30 mouse cellular contexts compared by ENCODE assay signal in genomic region chr2:160798206-160798605, GRCm38 (mm10).
DNase-seq lines count a peak whose midpoint lies in the region; ATAC-seq and TF ChIP-seq lines count a peak whose summit lies in the region.
"Had no signal": no experiment of that assay in that cellular context is flagged by ENCODE, and none has a peak within 500 bp of the region (broad histone marks: within the 10 kb centered on the region; RNA-seq: fewer than 3 reads in every experiment).

No protein-coding gene starts in this region.

- H3K36me3 ChIP-seq in heart, adult 2 months (ENCODE audit: control insufficient read depth, insufficient read depth, low read length): peaks cover 27% of the 10 kb centered on the region
- no peaks in the 10 kb centered on the region for H3K36me3 ChIP-seq in lung, postnatal 0 days (ENCODE audit: insufficient read depth, low read length)
- H3K36me3 ChIP-seq: embryonic facial prominence, embryonic 10.5 days; embryonic facial prominence, embryonic 15.5 days; forebrain, embryonic 12.5 days; heart, embryonic 13.5 days; hindbrain, embryonic 10.5 days; hindbrain, embryonic 15.5 days; liver, embryonic 15.5 days had no signal

- peak overlapping the region; percentile 80 for H3K27ac ChIP-seq in heart, adult 2 months
- H3K27ac ChIP-seq in lung, postnatal 0 days (ENCODE audit: low read length): no peak overlapping the region
- peak overlapping the region; percentile 71; the same call in 1 of the 2 replicates for H3K27ac ChIP-seq in cortical plate, adult 2 months (ENCODE audit: insufficient read depth, low read length)
- H3K27ac ChIP-seq: embryonic facial prominence, embryonic 10.5 days; embryonic facial prominence, embryonic 15.5 days; forebrain, embryonic 12.5 days; heart, embryonic 13.5 days; hindbrain, embryonic 10.5 days; hindbrain, embryonic 15.5 days; liver, embryonic 15.5 days had no signal

- H3K27me3 ChIP-seq in heart, adult 2 months (ENCODE audit: control insufficient read depth, insufficient read depth, low read length): no peaks in the 10 kb centered on the region
- H3K27me3 ChIP-seq in lung, postnatal 0 days (replicated peaks; ENCODE audit: insufficient read depth, low read length): no peaks in the 10 kb centered on the region
- H3K27me3 ChIP-seq: embryonic facial prominence, embryonic 15.5 days; forebrain, embryonic 12.5 days; heart, embryonic 13.5 days; hindbrain, embryonic 15.5 days; liver, embryonic 15.5 days had no signal

- no peaks in the 10 kb centered on the region for H3K9me3 ChIP-seq in lung, postnatal 0 days (ENCODE audit: low read length)
- H3K9me3 ChIP-seq: embryonic facial prominence, embryonic 10.5 days; embryonic facial prominence, embryonic 15.5 days; forebrain, embryonic 12.5 days; heart, embryonic 13.5 days; hindbrain, embryonic 10.5 days; hindbrain, embryonic 15.5 days; liver, embryonic 15.5 days had no signal

- WGBS in heart, adult 2 months: 97% methylated on average over 1 of the region's 1 CpGs
- WGBS in lung, postnatal 0 days: 77% methylated on average over 1 of the region's 1 CpGs
- 70% methylated on average over 1 of the region's 1 CpGs for WGBS in lung, adult 2 months

- H3K4me3 ChIP-seq in heart, adult 2 months: no peak overlapping the region
- H3K4me3 ChIP-seq in lung, postnatal 0 days (ENCODE audit: low read depth, low read length): no peak overlapping the region
- H3K4me3 ChIP-seq in lung, adult 2 months (replicated peaks; ENCODE audit: extremely low read depth, low read depth, low read length): no peak overlapping the region
- no peak overlapping the region for H3K4me3 ChIP-seq in cortical plate, adult 2 months (ENCODE audit: insufficient read depth, low read length)
- H3K4me3 ChIP-seq: embryonic facial prominence, embryonic 10.5 days; embryonic facial prominence, embryonic 15.5 days; forebrain, embryonic 12.5 days; heart, embryonic 13.5 days; hindbrain, embryonic 10.5 days; hindbrain, embryonic 15.5 days; liver, embryonic 15.5 days had no signal

- no peak for TF ChIP-seq EP300 in heart, adult 2 months (IDR thresholded peaks at IDR 0.05; ENCODE audit: insufficient read depth, low read depth, low read length)
- TF ChIP-seq EP300 in lung, postnatal 0 days (IDR thresholded peaks at IDR 0.05): peak; percentile 30; the same call in 1 of the 2 replicates

- peaks cover 3% of the 10 kb centered on the region; the same call in 1 of the 2 replicates for H3K79me2 ChIP-seq in heart, adult 2 months (replicated peaks; ENCODE audit: control insufficient read depth, insufficient read depth, low read length)

- peaks cover 14% of the 10 kb centered on the region for H3K4me1 ChIP-seq in heart, adult 2 months (ENCODE audit: control insufficient read depth, insufficient read depth, low read length)
- H3K4me1 ChIP-seq in lung, postnatal 0 days (ENCODE audit: insufficient read depth, low read depth, low read length): peaks cover 4% of the 10 kb centered on the region; the same call in 1 of the 2 replicates
- peaks cover 5% of the 10 kb centered on the region for H3K4me1 ChIP-seq in lung, adult 2 months (ENCODE audit: control insufficient read depth, insufficient read depth, low read length)
- peaks cover 3% of the 10 kb centered on the region; the same call in 1 of the 2 replicates for H3K4me1 ChIP-seq in cortical plate, adult 2 months (ENCODE audit: control insufficient read depth, insufficient read depth, low read length)
- H3K4me1 ChIP-seq: embryonic facial prominence, embryonic 10.5 days; embryonic facial prominence, embryonic 15.5 days; forebrain, embryonic 12.5 days; hindbrain, embryonic 10.5 days; hindbrain, embryonic 15.5 days; liver, embryonic 15.5 days had no signal

- no peak overlapping the region for H3K4me2 ChIP-seq in lung, postnatal 0 days (replicated peaks; ENCODE audit: low read depth, low read length)
- H3K4me2 ChIP-seq: embryonic facial prominence, embryonic 15.5 days; forebrain, embryonic 12.5 days; heart, embryonic 13.5 days; hindbrain, embryonic 15.5 days; liver, embryonic 15.5 days had no signal

- no peak overlapping the region for H3K9ac ChIP-seq in heart, adult 2 months (ENCODE audit: low read depth, low read length)
- H3K9ac ChIP-seq in lung, postnatal 0 days (replicated peaks; ENCODE audit: low read depth): no peak overlapping the region
- H3K9ac ChIP-seq: embryonic facial prominence, embryonic 15.5 days; forebrain, embryonic 12.5 days; forebrain, postnatal 0 days; heart, embryonic 13.5 days; hindbrain, embryonic 15.5 days; liver, embryonic 15.5 days had no signal

- no peak for DNase-seq in heart, adult 2 months
- no peak for DNase-seq in heart, postnatal 14 days
- peak; percentile 34 to 68 for DNase-seq in kidney, postnatal 36 days
- no peak for DNase-seq in kidney, postnatal 10 days
- DNase-seq in lung, postnatal 0 days (ENCODE audit: low spot score): peak; percentile 67
- no peak for DNase-seq in lung, adult 2 months
- no peak for DNase-seq in retina, embryonic 14.5 days (ENCODE audit: low spot score)
- DNase-seq: adrenal gland, adult 2 months; B cell, adult 2 months; cerebellum, adult 11-12 months; cerebellum, postnatal 10 days; forebrain, postnatal 0 days; gastrocnemius, postnatal 10 days; heart, adult 18-20 months; heart, postnatal 10 days; kidney, adult 18-20 months; left cerebral cortex, postnatal 4 days; midbrain, embryonic 14.5 days; retina, postnatal 1 day; right cerebral cortex, postnatal 14 days; thymus, postnatal 14 days had no signal

- peak; percentile 69; the same call in 1 of the 2 replicates for ATAC-seq in lung, postnatal 0 days
- ATAC-seq: forebrain, postnatal 0 days; inflammation-experienced regulatory T-cells, adult 6 months had no signal

- no peak for TF ChIP-seq CTCF in heart, adult 2 months (IDR thresholded peaks at IDR 0.05)
- TF ChIP-seq CTCF in lung, postnatal 0 days (IDR thresholded peaks at IDR 0.05): no peak
- no peak for TF ChIP-seq CTCF in lung, adult 2 months (IDR thresholded peaks at IDR 0.05; ENCODE audit: insufficient read depth, low read length)
- TF ChIP-seq CTCF in cortical plate, adult 2 months (IDR thresholded peaks at IDR 0.05; ENCODE audit: extremely low read depth, insufficient read depth, low read length): no peak

- intact Hi-C loops in heart, adult 2 months (cut with DNase I): no loop called here
- intact Hi-C loops in heart, postnatal 14 days (cut with DNase I): no loop called here

- no peak for TF ChIP-seq POLR2A in heart, adult 2 months (IDR thresholded peaks at IDR 0.05; ENCODE audit: insufficient read depth, low read depth, low read length)
- no peak for TF ChIP-seq POLR2A in lung, adult 2 months (IDR thresholded peaks at IDR 0.05; ENCODE audit: borderline replicate concordance, extremely low read depth, low read depth, low read length)
- no peak for TF ChIP-seq POLR2A in cortical plate, adult 2 months (IDR thresholded peaks at IDR 0.05; ENCODE audit: extremely low read depth, insufficient read depth, low read length)

Comparison
In these comparisons a context has a peak if more than half of its experiments do, and no peak if none do; other contexts are left out.
1. DNase-seq: peak in kidney, postnatal 36 days (2 of 2) and lung, postnatal 0 days (single experiment); none in heart, adult 2 months (0 of 2), heart, postnatal 14 days (0 of 2), kidney, postnatal 10 days (single experiment), lung, adult 2 months (single experiment) and retina, embryonic 14.5 days (single experiment).